Mouse (Mus musculus) urinary bladder, postnatal 14 days (tissue): ENCODE measurements around the gene Itgb3bp.

Experiments used
- DNase-seq: peaks from one replicate; pipeline ENCODE4 v3.0.0; 2021; ENCODE audit warnings: low spot score

Itgb3bp gene

DNA sequence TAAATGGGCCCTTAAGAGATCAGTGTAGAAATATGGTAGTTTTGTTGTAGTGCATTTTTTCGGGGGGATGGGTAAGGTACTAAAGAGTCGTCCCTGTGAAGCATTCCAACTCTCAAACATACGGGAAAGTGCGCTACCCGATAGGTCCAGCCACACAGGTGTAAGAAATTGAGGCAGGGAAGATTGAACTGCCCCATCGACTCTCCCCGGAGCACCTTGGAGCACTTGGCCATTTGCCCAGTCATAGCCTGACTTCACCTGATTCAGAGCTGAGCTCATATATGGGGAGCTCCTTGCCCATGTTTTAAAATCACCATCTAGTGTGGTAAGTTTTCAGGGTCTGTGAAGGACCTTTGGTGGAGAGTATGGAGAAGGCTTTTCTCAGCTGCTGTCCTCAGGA lies 5.2 kb upstream of the Itgb3bp start:
- DNase-seq: no peak

DNA sequence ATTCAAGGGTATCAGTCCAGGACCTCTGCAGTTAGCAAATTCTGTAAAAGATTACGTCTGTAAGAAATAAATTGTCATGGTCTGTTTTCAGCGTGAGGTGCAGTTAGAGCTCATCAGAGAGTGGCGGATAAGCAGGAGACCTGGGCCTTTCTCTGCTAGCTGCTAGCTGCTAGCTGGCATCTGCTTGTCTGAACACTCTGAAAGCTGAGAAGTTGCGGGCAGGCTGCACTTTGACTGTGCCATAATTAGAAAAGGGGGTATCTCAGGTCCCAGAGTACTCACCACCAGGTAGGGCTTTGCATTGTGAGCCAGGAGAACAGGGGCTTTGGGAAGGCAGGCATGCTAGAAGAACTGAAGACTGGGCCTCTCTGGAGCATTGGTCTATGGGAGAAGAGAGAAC lies 2.2 kb upstream of the Itgb3bp start:
- no peak for DNase-seq

DNA sequence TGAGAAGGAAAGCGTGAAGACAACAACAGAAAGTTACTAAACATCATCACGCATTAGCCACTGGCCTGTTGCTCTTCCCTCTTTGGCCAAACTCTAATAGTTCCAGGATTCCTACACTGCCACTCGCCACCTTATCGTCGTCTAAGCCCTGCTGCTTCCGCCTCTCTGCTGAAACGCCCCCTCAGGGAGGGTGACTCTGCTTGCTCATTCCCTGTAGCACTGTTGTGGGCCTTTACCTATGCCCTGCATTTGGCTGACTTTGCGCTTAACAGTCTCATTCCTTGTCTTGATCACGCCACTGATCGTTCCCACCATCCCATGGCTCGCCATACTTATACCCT lies 1.6 kb upstream of the Itgb3bp start:
- DNase-seq: no peak

DNA sequence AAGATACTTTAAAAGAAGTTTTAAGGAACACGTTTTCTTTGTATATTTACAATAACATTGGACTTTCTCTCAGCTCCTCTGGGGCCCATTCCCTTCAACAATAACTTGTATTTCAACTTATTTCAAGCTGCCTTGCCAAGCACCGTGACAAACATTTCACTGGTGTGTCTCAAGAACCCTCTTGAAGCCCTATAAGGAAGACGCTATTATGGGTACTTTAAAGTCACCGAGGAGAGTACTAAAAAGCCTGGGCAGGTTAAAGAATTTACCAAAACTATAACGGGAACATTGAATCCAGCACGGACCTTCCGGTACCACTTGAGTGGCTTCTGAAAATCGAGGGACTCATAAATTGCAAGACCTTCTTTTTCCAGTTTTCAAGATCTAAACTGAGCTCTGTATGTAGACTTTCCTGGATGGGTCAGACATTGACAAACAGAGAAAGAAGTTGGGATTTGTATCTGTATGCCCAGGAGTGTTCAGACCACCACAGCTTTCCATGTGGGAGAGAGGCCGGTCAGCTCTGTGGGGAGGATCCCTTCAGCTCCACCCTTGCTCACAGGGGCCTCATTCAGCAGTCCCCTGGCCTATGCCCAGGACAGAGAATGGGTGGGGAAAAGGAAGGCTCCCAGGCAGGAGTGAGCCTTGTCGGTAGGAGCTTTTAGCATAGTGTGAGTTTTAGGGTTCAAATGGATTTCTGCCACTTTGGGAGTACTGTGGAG lies 1.1 kb upstream of the Itgb3bp start:
- DNase-seq: peak; percentile 26

DNA sequence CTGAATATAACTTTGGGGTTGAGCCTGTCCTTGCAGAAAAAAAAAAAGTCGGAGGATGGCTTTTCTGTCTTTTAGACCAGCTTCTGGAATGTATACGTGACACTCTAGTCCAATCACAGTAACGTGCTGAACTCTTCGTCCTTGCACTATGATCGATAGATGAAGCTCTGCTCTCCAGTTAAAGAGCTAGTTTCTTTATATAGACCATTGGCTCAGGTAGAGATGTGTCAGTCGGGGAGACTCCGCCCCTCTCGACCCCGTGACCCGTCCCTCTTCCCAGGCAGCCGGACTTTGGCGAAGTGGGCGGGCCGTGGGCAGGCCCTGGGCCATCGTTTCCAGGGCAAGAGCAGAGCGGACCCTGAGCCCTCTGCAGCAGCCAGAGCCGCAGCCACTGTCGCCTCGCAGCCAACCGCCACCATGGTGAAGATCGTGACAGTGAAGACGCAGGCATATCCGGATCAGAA lies 432 bp downstream of the Itgb3bp start, which contains the start of gene Pgm1:
Gene Pgm1 (plus strand): TSS at position 266 of the 464 bp plus-strand sequence.
- peak; percentile 82 for DNase-seq

DNA sequence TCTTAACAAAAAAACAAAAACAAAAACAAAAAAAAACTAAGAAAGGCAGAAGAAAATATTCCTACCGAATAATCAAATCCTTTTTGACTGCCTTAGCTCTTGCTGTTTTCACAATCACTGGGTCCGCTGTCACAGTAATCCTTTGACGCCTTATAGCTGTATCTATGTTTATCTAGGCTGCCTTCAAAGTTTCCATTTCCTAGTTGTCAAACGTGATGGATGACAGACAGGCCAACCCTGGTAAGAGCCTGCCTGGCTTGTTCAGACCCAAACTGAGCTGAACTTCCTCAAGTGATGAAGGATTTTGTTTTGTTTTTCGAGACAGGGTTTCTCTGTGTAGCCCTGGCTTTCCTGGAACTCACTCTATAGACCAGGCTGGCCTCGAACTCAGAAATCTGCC lies 1.1 kb downstream of the Itgb3bp start:
- no peak for DNase-seq

DNA sequence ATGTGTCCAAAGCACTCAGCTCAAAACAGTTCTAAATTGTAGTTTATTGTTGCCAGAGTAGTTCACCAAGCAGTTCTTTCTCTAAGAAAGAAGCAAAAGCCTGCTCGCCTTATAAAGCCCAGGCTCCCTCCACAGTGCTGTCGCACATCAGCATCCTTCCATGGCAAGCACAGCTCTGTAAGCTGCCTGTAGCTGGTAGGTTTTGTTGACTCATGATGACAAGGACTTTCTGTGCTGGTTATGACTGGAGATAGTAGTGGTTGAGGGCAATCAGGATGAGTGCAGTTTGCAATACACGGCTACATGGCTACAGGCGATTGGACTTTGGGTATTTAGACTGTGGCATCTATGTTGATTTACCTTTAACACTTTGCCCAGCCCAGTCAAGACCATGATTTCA lies 3.2 kb downstream of the Itgb3bp start:
- no peak for DNase-seq

DNA sequence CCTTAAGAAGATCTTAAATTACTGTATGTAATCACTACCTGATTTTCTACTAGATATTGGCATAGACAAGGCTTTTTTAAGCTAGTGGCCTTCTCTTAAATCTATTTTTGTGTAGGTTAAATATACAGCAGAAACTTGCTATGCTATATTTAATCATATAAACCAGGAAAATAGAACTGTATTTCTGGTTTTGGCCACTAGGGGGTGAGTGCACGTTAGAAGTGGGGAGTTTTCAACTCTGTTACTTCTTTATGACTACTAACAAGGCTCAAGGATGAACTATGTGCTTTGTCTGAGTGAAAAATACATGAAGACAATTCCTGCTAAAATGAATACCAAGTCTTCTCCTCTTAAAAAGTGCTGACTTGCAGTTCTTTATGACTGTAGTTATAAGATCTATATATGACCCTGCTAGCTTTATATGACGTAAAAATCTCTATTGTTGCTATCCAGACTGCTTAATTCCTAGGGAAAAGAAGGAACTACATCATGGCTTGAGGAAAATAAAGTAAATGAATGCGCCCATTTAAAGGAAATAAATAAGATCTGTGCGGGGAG lies 15.6 kb downstream of the Itgb3bp start:
- DNase-seq: no peak

DNA sequence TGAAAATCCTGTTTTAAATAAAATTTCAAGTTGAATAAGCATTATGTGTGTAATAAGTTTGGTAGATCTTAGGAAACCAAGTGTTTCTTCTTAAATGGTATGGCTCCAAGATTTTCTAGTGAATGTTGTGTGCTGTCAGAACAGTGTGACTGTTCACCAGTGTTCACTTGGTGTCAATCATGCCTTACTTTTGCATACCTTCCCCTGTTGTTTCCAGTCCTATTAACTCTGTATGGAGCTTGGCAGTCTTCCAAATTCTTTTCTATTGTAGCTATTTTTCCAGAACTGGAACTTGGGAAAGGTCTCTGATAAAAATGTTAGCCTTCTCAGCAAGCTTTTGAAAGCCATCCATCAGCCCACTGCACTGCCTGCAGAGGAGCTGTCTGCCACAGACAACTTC lies 47.2 kb downstream of the Itgb3bp start:
- DNase-seq: no peak

DNA sequence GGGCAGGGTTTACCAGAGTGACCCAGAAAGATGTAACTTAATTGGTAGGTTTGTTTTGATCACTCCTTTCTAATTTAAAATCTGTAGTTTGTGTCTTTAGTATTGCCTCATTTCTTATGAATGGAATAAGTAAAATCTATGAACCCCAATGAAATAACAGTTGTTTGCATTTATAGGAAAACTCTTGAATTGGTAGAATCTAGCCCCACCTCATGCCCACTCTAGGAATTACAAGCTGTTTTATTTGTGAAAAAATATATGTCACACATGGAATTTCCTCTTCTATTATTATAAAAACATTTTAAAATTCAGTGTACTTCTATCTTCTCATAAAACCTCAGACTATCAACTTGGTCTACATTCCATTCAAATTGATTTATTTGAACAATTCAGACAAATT lies 47.7 kb downstream of the Itgb3bp start:
- no peak for DNase-seq

DNA sequence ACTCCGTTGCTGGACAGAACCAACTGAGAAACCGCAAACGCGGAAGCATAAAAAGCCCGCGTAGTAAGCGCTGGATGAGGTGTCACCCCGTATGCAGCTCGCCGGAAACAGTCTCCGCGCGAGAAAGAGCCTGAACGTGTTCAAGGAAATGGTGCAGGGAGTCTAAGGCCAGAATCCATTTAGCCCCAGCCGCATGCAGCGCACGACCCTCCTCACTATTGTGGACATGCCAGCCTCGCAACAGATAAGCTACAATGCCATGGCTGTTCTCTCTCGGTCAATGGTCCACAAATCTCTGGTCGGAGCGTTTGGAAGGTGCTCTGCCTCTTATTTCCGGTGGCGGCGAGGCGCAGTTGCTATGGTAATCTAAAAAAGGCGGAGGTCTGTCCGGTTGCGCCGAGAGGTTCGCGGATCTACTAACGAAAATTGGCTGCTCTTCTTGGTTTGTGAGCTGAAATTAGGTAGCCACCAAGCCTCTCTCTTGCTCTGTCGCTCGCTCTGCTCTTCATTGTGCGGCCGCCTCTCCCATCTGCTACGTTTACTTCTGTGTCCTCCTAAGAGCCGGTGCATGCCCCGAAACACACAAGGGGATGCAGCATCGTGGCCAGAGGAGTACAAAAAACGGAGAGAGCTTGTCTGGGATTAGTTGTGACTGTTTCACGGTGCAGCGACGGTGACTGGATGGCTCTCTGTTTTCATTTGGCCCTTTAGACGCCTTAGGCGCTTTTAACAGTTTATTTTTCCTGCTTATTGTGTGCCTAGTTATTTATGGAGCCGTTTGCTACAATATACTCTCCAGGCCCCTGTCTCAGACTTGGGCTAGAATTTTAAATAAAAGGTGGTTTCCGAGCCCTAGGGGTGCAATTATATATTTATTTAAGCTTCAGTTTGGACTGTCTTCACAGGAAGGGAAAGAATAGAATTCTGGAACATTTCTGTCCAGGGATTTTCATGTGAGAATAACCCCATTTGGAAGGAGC lies 100.2 kb downstream of the Itgb3bp start, which contains the start of gene Efcab7:
Gene Efcab7 (plus strand): TSS at position 105 of the 980 bp plus-strand sequence.
- DNase-seq: peak; percentile 83

DNA sequence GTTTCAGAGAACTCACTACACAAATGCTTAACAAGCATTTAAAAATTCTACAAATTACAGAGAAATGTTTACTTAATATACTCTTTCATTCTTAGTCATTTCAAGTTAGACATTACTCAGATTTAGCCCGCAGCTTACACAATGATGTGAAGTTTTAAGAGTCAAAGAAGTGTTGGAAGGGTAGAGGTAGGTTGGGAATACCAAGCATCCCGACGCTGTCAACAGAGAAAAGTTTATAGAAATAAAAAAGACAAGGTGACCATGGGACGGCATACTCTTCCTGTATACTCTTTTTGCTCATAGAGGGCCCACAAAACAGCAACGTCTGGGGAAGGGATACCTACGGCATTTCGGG lies 100.9 kb downstream of the Itgb3bp start:
- DNase-seq: no peak

DNA sequence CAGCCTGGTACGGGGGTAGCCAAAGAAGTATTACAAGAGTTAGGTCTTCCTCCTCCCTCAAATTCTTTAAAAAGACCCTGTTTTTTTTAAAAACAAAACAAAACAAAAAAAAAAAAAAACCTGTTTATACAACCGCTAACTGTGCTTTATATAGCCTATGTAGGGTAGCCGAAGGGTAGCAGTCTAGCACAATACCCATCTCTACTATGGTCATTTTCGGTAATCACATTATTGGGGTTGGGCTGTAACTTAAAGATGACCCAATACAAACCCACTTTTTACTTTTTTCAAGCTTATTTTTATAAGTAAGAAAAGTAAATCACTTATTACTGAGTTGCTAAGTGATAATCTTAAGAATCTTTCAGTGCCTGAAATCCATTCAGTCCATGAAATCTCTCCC lies 101.3 kb downstream of the Itgb3bp start:
- no peak for DNase-seq

DNA sequence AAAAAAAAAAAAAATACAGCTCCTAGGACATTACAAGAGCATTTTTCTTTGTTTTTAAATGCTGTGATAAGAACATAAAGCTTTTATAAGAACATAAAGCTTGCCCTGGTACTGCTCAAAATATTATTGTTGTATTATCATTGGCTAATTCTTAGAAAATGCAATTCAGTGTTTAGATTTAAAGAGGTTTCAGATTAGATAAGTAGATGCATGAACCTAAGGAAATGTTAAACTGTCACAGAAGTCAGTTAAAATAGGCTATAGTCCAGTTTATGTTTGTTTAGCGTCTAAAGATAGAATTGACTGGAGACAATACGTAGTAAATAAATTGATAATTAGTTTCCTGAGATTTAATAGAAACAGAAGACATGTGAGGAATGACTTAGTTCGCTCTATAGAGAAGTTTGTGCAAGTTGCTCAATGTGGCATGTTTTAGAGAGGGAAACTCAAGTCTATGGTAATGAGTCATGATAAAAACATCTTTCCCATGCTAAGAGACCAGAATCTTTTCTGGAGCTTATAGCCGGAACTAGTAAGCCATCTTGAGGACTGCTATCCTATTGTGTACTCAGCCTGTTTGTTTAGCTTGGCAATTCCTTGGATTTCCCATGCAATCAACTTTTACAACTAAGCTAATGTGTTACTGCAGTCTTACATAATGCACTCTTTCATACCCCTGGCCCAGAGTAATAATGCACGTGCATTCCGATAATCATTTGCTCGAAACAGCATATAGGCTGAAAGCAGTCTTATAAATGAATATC lies 112.7 kb downstream of the Itgb3bp start:
- DNase-seq: no peak

DNA sequence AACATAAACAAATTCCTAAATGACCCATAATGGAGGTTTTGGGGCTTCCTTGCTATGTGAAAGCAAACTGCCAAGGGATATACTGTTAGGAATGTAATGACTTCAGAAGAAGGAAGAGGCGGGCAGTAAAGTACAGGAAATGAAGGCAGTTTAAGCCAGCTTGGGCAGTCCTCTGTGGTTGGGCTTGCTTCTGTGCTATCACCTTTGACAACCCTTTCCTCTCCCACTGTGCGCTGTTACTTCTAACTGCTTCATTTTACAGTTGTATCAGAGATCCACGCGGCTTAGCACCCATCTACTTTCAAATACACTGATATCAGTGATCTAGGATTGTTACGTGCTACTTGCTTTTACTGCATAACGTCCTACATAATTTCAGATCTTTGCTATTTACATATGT lies 137.2 kb downstream of the Itgb3bp start:
- DNase-seq: no peak

DNA sequence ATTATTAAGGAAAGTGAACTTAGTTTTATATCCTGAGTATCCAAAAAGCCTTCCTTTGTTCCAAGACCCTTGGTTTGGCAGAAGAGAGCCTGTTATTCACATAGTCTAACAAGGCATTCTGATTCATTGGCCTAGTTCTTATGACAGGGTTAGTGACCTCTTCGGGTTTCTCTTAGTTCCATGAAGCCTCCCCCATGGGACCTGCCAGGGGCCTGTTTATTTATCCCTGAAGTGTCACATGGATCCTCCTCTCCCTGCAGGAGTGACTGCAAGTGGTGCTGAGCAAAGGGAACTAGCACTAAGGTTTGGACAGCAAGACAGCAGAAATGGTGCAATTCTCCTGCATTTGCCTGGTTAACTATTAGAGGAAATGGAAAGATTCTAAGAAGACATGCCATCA lies 156.6 kb downstream of the Itgb3bp start:
- DNase-seq: no peak

DNA sequence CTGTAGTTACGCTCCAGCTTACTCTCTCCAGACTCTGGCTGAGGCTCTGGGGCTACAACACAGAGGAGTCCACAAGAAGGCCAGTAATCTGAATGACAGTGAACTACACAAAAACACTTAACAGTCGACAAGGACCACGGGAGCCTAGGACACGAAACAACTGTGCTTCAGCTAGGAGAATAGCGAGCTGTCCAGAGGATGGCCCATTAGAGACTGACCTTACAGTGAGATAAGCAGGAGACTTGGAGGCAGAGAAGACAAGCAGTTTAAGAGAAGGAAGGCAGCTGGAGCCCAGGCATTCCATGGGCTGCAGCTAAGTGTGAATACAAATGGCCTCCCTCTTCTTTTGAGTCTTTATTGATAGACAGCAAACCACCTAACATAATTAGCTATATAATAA lies 159.1 kb downstream of the Itgb3bp start:
- peak; percentile 43 for DNase-seq

DNA sequence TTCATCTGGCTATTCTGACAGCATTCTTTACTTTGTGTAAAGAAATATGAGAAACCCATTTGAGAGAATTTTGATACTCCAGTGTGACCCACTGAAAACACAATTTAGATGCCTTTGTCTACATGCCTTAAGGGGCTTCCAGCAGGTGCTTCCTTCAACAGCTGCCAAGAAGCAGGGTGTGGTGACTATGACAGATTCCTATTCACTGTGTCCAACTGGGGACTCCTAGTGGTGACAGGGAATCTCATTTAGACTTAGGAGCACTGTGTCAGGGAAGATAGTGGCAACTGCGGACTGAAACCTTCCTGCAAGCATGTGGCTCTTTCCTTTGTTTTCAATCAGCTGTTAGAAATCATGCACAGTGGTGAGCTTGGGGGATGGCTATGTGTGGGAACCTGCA lies 162.9 kb downstream of the Itgb3bp start:
- DNase-seq: no peak

DNA sequence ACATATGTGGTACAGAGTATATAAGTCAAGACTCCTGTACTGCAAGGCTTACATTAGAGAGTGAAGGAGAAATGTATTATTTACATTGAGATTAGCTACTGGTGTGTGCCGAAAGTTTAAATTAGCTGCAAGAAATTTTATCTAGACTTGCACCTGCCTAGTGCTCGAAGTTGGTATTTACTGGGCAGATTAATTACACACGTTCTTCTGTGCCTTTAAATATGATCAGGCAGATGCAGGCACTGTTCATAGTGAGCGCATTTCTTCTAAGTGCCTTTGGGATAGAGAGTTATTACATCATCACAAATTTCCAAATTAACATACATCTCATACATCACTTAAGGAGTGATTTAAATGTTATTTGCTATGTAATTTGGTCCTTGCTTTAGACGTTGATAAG lies 163.3 kb downstream of the Itgb3bp start:
- no peak for DNase-seq

DNA sequence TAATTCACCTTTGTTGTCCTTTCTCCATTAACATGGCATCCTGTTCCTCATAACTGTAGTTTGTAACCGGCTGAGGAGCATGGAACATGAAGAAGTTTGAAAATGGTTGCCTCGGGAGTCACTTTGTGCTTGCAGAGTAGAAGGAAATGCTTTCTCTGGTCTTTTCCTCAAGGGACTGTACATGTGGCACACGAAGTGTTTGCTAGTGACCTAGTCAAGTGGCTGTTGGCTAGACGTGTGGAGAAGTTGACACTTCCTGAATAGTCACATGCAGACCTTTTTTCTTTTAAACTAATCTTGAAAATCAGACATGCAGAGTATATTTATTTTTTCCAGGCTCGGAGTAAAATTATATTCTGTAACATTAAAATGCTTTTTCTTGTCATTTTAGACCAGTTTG lies 177.2 kb downstream of the Itgb3bp start:
- DNase-seq: no peak

DNA sequence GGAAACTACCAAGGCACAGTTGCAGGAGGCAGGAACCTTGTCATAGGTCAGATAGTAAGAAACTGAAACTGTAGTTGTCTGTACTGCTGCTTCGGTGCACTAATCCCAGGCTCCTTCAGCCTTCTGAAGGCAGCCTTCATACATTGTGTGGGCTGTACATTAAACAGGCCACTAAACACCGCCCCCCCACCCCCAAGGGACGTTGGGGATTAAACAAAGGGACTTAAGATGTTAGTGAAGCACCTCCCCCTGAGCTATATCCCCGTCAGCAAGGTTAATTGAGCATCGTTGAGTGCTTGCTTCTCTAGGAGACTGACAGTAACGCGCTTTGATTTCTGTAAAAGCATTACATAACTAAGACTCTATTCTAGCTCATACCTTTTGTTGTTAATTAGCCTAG lies 189.8 kb downstream of the Itgb3bp start:
- no peak for DNase-seq

DNA sequence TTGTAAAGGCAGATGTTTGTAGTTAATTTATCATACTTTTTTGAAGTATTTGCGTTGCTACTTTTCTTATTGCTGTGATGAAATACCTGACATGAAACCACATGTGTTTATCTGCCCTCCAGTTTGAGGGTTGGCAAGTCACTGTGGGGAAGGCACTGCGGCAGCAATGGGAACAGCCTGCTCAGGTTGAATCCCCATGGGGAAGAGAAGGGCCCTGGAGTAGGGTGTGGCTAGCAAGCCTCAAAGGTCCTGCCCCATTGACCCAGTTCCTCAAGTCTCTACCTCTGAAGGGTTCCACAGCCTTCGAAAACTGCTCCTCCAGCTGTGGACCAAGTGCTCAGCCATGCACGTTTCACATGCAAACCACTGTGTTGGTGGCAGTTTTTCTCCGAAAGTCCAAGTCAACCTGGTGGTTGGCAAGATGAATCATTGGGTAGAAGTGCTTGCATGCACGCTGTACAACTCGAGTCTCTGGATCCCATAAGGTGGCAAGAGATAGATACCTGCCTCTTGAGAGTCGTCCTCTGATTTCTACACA lies 203.6 kb downstream of the Itgb3bp start:
- no peak for DNase-seq
